Mouse (Mus musculus) kidney, adult 2 months (tissue): ENCODE measurements at regions not wholly inside any gene's neighbourhood (a gene's known extent, or its start where the extent isn't known, plus 50 kb on each side); places are given as distances from the start of the nearest gene placed in this dataset.

Experiments
- CTCF ChIP-seq: fragments of 200-500 bp; conservative IDR thresholded peaks from 2 replicates; pipeline ENCODE4 v1.5.1; 2011; ENCODE audit warnings: low read depth, mild to moderate bottlenecking, control low read depth, low read length, moderate library complexity, mixed read lengths; ENCODE audit not compliant: insufficient read depth, insufficient read length
- POLR2A ChIP-seq: fragments of 200-500 bp; IDR thresholded peaks from one replicate; pipeline ENCODE4 v1.6.1; 2011; ENCODE audit warnings: low read depth, low read length, control low read depth

DNA sequence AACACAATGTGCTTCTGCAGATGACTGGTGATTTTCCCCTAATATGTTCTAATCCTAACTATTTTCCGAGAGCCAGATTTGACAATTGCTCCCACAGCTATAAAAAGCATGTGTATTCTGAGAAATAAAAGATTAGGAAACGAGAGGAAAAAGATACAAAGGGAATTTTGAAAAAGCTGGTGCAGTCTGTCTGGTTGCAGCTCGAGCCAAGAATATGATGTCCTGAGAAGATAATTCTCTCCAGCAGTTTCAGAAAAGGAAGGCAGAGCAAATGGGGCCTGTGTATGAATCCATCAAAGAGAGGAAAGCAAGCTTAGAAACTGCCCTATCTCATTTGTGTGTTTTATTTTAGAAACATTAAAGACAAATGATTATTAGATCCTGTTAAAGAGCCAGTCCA lies 102.9 kb upstream of the Tbl1x start:
- TF ChIP-seq POLR2A (no peak), CTCF (no peak)
